Mouse (Mus musculus): ENCODE results near the gene Tbxa2r. TPM values are rescaled to one million over a fixed set of nuclear protein-coding genes. Genes with fewer than 3 reads are reported as not detected.
A peak's percentile ranks its signal among the peaks of the same experiment; 100 is the strongest.

Tbxa2r gene
- polyA plus RNA-seq, 1 experiment from 2014 or later: 2.6 TPM

- WGBS: 68% methylated on average over 9 of the region's 9 CpGs
- H3K9ac ChIP-seq: 0 out of 2 replicates have a peak overlapping the region, but pooled peaks have one; percentile 1
- no peak overlapping the region for H3K4me2 ChIP-seq
- H3K27me3 ChIP-seq: no peaks in the 10 kb centered on the region
- H3K9me3 ChIP-seq (replicated peaks): no peaks in the 10 kb centered on the region
- H3K36me3 ChIP-seq (ENCODE audit: poor library complexity, severe bottlenecking): no peaks in the 10 kb centered on the region
- H3K4me3 ChIP-seq: no peak overlapping the region
- H3K4me1 ChIP-seq: peaks cover 26% of the 10 kb centered on the region
- no peak overlapping the region for H3K27ac ChIP-seq
- ATAC-seq: no peak
Observed at GRCm38 (mm10) chr10:81354738-81355477, 26.4 kb downstream of the Tbxa2r start.

- H3K9me3 ChIP-seq (replicated peaks): no peaks in the 10 kb centered on the region
- H3K4me2 ChIP-seq: no peak overlapping the region
- WGBS: 88% methylated on average over 4 of the region's 4 CpGs
- H3K4me1 ChIP-seq: peaks cover 26% of the 10 kb centered on the region
- H3K36me3 ChIP-seq (ENCODE audit: poor library complexity, severe bottlenecking): 0 out of 2 replicates have a peak, but pooled peaks cover 4% of the 10 kb centered on the region
- H3K27me3 ChIP-seq: no peaks in the 10 kb centered on the region
- H3K4me3 ChIP-seq: no peak overlapping the region
- no peak overlapping the region for H3K27ac ChIP-seq
- H3K9ac ChIP-seq: no peak overlapping the region
- ATAC-seq: no peak
Observed at GRCm38 (mm10) chr10:81355533-81355932, 27.0 kb downstream of the Tbxa2r start.

GRCm38 (mm10) chr10:81356352-81356990 is 27.9 kb downstream of the Tbxa2r start:
- Histone ChIP-seq H3K4me3 (no peak overlapping the region), H3K9ac (no peak overlapping the region), H3K27me3 (no peaks in the 10 kb centered on the region), H3K27ac (no peak overlapping the region), H3K36me3 (ENCODE audit: poor library complexity, severe bottlenecking) (peaks cover 4% of the 10 kb centered on the region; the same call in 1 of the 2 replicates), H3K4me2 (peak overlapping the region; percentile 98), H3K4me1 (peaks cover 23% of the 10 kb centered on the region), H3K9me3 (replicated peaks) (no peaks in the 10 kb centered on the region)
- WGBS: 53% methylated on average over 12 of the region's 12 CpGs
- ATAC-seq: no peak

GRCm38 (mm10) chr10:81356991-81357844 is 28.7 kb downstream of the Tbxa2r start, which contains the start of gene Mfsd12:
Gene Mfsd12, plus strand, starts transcription at chr10:81357491.
- WGBS: 3% methylated on average over 59 of the region's 79 CpGs
- Histone ChIP-seq H3K4me3 (peak within 1 kb of the TSS; percentile 75), H3K9ac (peak within 1 kb of the TSS; percentile 84), H3K4me1 (peaks cover 23% of the 10 kb centered on the region), H3K9me3 (replicated peaks) (no peaks in the 10 kb centered on the region), H3K36me3 (ENCODE audit: poor library complexity, severe bottlenecking) (peaks cover 4% of the 10 kb centered on the region; the same call in 1 of the 2 replicates), H3K4me2 (peak within 1 kb of the TSS; percentile 98), H3K27ac (no peak within 1 kb of the TSS), H3K27me3 (no peaks in the 10 kb centered on the region)
- peak; percentile 94 for ATAC-seq

- Histone ChIP-seq H3K4me3 (peak overlapping the region; percentile 75), H3K27ac (no peak overlapping the region), H3K4me1 (peaks cover 25% of the 10 kb centered on the region), H3K27me3 (peaks cover 6% of the 10 kb centered on the region), H3K9ac (peak overlapping the region; percentile 84), H3K4me2 (peak overlapping the region; percentile 98), H3K36me3 (ENCODE audit: poor library complexity, severe bottlenecking) (peaks cover 4% of the 10 kb centered on the region; the same call in 1 of the 2 replicates), H3K9me3 (replicated peaks) (no peaks in the 10 kb centered on the region)
- ATAC-seq: no peak
- WGBS: 39% methylated on average over 4 of the region's 4 CpGs
Observed at GRCm38 (mm10) chr10:81358209-81358608, 29.7 kb downstream of the Tbxa2r start.

- WGBS: 58% methylated on average over 1 of the region's 1 CpGs
- H3K27ac ChIP-seq: no peak overlapping the region
- peaks cover 12% of the 10 kb centered on the region for H3K27me3 ChIP-seq
- H3K4me2 ChIP-seq: peak overlapping the region; percentile 98
- H3K36me3 ChIP-seq (ENCODE audit: poor library complexity, severe bottlenecking): peaks cover 4% of the 10 kb centered on the region; the same call in 1 of the 2 replicates
- peaks cover 31% of the 10 kb centered on the region for H3K4me1 ChIP-seq
- ATAC-seq: no peak
- no peak overlapping the region for H3K4me3 ChIP-seq
- 0 out of 2 replicates have a peak overlapping the region, but pooled peaks have one; percentile 4 for H3K9ac ChIP-seq
- H3K9me3 ChIP-seq (replicated peaks): no peaks in the 10 kb centered on the region
Observed at GRCm38 (mm10) chr10:81358841-81359240, 30.3 kb downstream of the Tbxa2r start.

GRCm38 (mm10) chr10:81360721-81361120 is 32.2 kb downstream of the Tbxa2r start:
- WGBS: 76% methylated on average over 8 of the region's 8 CpGs
- ATAC-seq: no peak
- Histone ChIP-seq H3K36me3 (ENCODE audit: poor library complexity, severe bottlenecking) (peaks cover 4% of the 10 kb centered on the region; the same call in 1 of the 2 replicates), H3K27ac (no peak overlapping the region), H3K9ac (peak overlapping the region; percentile 26; the same call in 1 of the 2 replicates), H3K27me3 (peaks cover 31% of the 10 kb centered on the region), H3K4me2 (no peak overlapping the region), H3K4me1 (peaks cover 50% of the 10 kb centered on the region), H3K4me3 (no peak overlapping the region), H3K9me3 (replicated peaks) (no peaks in the 10 kb centered on the region)

- Histone ChIP-seq H3K9me3 (replicated peaks) (no peaks in the 10 kb centered on the region), H3K4me1 (peaks cover 54% of the 10 kb centered on the region), H3K36me3 (ENCODE audit: poor library complexity, severe bottlenecking) (peaks cover 18% of the 10 kb centered on the region), H3K27ac (no peak overlapping the region), H3K4me2 (no peak overlapping the region), H3K9ac (no peak overlapping the region), H3K4me3 (no peak overlapping the region), H3K27me3 (peaks cover 34% of the 10 kb centered on the region)
- ATAC-seq: no peak
- 77% methylated on average over 12 of the region's 12 CpGs for WGBS
Observed at GRCm38 (mm10) chr10:81362336-81362949, 33.9 kb downstream of the Tbxa2r start.

GRCm38 (mm10) chr10:81363436-81364346 is 35.2 kb downstream of the Tbxa2r start:
- Histone ChIP-seq H3K4me2 (peak overlapping the region; percentile 62), H3K4me3 (peak overlapping the region; percentile 32), H3K27ac (no peak overlapping the region), H3K27me3 (peaks cover 34% of the 10 kb centered on the region), H3K36me3 (ENCODE audit: poor library complexity, severe bottlenecking) (peaks cover 30% of the 10 kb centered on the region), H3K9me3 (replicated peaks) (no peaks in the 10 kb centered on the region), H3K4me1 (peaks cover 42% of the 10 kb centered on the region), H3K9ac (peak overlapping the region; percentile 57)
- ATAC-seq: no peak
- WGBS: 9% methylated on average over 52 of the region's 54 CpGs

- Histone ChIP-seq H3K27ac (no peak overlapping the region), H3K27me3 (peaks cover 34% of the 10 kb centered on the region), H3K4me2 (peak overlapping the region; percentile 62), H3K9me3 (replicated peaks) (no peaks in the 10 kb centered on the region), H3K4me1 (peaks cover 37% of the 10 kb centered on the region), H3K36me3 (ENCODE audit: poor library complexity, severe bottlenecking) (peaks cover 40% of the 10 kb centered on the region), H3K9ac (peak overlapping the region; percentile 57), H3K4me3 (peak overlapping the region; percentile 32)
- WGBS: 8% methylated on average over 28 of the region's 28 CpGs
- peak; percentile 7; the same call in 1 of the 2 replicates for ATAC-seq
Observed at GRCm38 (mm10) chr10:81364666-81365065, 36.1 kb downstream of the Tbxa2r start.
